Mouse (Mus musculus) stomach, postnatal 0 days (tissue): ENCODE measurements around the gene Nccrp1. TPM values are rescaled to one million over a fixed set of nuclear protein-coding genes. Genes with fewer than 3 reads are reported as not detected.
"Not testable (repeated sequence)": the region's sequence is repeated elsewhere in the genome, so short reads cannot be mapped to it uniquely, and the experiment has no call there.

Experiments
- ATAC-seq: fragments of 200-750 bp; cut with Nextera tagmentation; 2 replicates; pipeline ENCODE4 v1.8.0; 2017; ENCODE audit not compliant: low FRiP score, low TSS enrichment
- DNase-seq: peaks from one replicate; pipeline ENCODE4 v3.0.0-alpha.2; 2016; ENCODE audit warnings: low spot score
- H3K27ac ChIP-seq: fragments of 300-500 bp; sonication (generic); replicated peaks from 2 replicates; pipeline ENCODE4 v1.5.1; 2014; ENCODE audit warnings: mild to moderate bottlenecking, control low read depth
- H3K27me3 ChIP-seq: fragments of 300-500 bp; sonication (generic); 2 replicates; pipeline ENCODE4 v1.6.1; 2014; ENCODE audit warnings: low read length; ENCODE audit not compliant: control insufficient read depth, insufficient read depth
- H3K36me3 ChIP-seq: fragments of 300-500 bp; sonication (generic); 2 replicates; pipeline ENCODE4 v1.6.1; 2014; ENCODE audit warnings: low read length, mixed read lengths; ENCODE audit not compliant: control insufficient read depth, insufficient read depth
- H3K4me1 ChIP-seq: fragments of 300-500 bp; sonication (generic); replicated peaks from 2 replicates; pipeline ENCODE4 v1.6.1; 2014; ENCODE audit warnings: antibody characterized with exemption; ENCODE audit not compliant: control insufficient read depth, insufficient read depth
- H3K4me2 ChIP-seq: fragments of 300-500 bp; sonication (generic); replicated peaks from 2 replicates; pipeline ENCODE4 v1.6.1; 2014; ENCODE audit warnings: low read depth, mild to moderate bottlenecking, control low read depth, moderate library complexity
- H3K4me3 ChIP-seq: fragments of 300-500 bp; sonication (generic); 2 replicates; pipeline ENCODE4 v1.5.1; 2014; ENCODE audit warnings: low read depth, low read length, control low read depth
- H3K9ac ChIP-seq: fragments of 300-500 bp; sonication (generic); 2 replicates; pipeline ENCODE4 v1.6.1; 2014; ENCODE audit warnings: mild to moderate bottlenecking, low read length, control low read depth, mixed read lengths
- H3K9me3 ChIP-seq: fragments of 300-500 bp; sonication (generic); 2 replicates; pipeline ENCODE4 v1.6.1; 2016; ENCODE audit warnings: low read length; ENCODE audit not compliant: control insufficient read depth
- CTCF ChIP-seq: IDR thresholded peaks from 2 replicates; pipeline ENCODE4 v1.5.1; 2016; ENCODE audit warnings: antibody characterized with exemption, low read depth, mild to moderate bottlenecking, moderate library complexity
- EP300 ChIP-seq: optimal IDR thresholded peaks from 2 replicates; pipeline ENCODE3; 2016; ENCODE audit warnings: antibody characterized with exemption
- WGBS: fragments of 180-500 bp; shearing (Covaris S2); extraction: QIAGEN DNeasy Blood & Tissue Kit; methylation state at CpG from one replicate; pipeline ENCODE4 v1.1.7; 2014; 5-methylcytosine and 5-hydroxymethylcytosine counted together
- polyA plus RNA-seq: library from polyadenylated mRNA; unstranded; fragments of >200 nt; fragmentation: Nextera tagmentation; extraction: Ambion mirVana; gene quantifications from 2 replicates; pipeline ENCODE4 v1.2.1, GENCODE M21; 2015

Gene Nccrp1
- polyA plus RNA-seq, 1 experiment from 2014 or later, result 20.1 TPM

DNA sequence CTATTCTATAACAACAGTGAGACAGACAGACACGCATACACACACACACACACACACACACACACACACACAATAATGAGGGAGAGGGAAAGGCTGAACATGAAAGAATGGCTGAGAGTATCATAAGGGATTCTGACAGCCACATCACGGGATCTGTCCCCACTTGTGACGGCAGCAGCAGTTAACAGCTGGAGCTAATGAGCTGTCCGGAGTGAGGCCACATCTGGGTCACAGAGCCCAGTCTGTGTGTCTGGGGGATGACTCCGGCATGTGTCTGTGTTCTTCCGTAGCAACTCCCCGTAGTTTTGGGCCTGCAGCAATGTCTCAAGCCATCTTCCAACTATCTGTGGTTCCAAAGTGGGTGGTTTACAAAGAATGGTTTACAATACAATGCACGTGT, 15.0 kb downstream of the Nccrp1 start:
- H3K27ac ChIP-seq, result no peak overlapping the region
- H3K4me1 ChIP-seq, result no peaks in the 10 kb centered on the region
- no peak overlapping the region for H3K4me2 ChIP-seq
- no peaks in the 10 kb centered on the region for H3K9me3 ChIP-seq
- H3K27me3 ChIP-seq, result no peaks in the 10 kb centered on the region
- no peak overlapping the region for H3K9ac ChIP-seq
- H3K4me3 ChIP-seq, result no peak overlapping the region
- DNase-seq (no peak), ATAC-seq (no peak)
- 69% methylated on average over 8 of the region's 8 CpGs for WGBS
- H3K36me3 ChIP-seq, result no peaks in the 10 kb centered on the region
- TF ChIP-seq CTCF (no peak), EP300 (no peak)

DNA sequence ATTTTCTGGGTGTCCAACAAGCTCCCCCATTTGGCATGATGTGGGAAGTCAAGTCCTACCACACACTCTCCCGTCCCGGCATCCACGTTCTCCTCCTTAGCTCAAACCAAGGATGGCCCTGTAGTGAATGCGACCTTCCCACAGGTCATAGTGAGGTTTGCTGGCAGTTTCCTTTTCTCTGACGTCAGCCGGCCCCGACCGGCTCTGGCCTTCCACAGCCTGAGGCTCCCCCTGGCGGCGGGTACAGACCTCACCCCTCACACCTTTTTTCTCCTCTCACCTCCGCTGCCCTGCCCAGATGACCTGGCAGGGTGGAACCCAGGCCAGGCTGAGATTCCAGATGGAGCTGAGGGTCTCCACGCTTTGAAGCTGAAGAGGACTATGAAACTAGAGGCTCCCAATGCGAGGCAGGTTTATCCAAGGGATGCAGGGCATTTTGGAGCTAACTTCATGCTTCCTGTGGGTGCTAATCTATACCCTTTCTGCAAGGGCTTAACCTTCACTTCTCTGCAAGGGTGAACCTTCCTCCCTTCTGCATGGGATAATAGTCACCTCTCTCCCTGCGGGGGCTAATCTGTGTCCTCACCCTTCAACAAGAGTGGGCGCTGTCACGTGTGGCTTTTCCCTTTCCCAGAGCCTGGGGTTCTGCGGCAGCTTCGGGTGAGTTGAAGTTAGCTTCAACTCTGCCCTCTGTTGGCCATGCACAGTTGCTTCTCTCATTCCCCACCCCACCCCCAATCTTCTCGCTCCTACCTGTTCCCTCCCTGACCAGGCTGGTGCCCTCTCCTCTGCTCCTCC, 18.9 kb downstream of the Nccrp1 start:
- Histone ChIP-seq H3K4me2 (no peak overlapping the region), H3K4me3 (no peak overlapping the region), H3K27ac (no peak overlapping the region), H3K27me3 (no peaks in the 10 kb centered on the region), H3K4me1 (no peaks in the 10 kb centered on the region), H3K9ac (no peak overlapping the region), H3K36me3 (no peaks in the 10 kb centered on the region), H3K9me3 (no peaks in the 10 kb centered on the region)
- ATAC-seq, result peak; percentile 85
- TF ChIP-seq EP300 (no peak), CTCF (peak; percentile 92)
- peak; percentile 89 for DNase-seq
- 5% methylated on average over 19 of the region's 19 CpGs for WGBS

DNA sequence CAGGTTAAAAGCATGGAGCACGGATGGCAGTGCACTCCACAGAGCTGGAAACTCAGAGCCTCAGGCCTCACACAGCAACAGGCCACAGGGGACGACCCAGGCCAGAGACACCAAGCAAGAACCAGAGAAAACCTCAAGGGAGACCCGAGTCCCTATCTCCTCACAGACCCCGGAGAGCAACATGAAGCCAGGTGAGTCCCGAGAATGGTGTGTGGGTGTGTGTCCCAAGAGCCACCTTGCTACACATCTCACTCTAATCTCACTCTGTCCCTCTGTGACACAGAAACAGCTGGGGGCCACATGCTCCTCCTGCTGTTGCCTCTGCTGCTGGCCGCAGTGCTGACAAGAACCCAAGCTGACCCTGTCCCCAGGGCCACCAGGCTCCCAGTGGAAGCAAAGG, 24.5 kb downstream of the Nccrp1 start, which contains the start of gene Ifnl3:
TSS of gene Ifnl3 (plus strand) at position 301 of the 400 bp plus-strand sequence.
- H3K9ac ChIP-seq, ATAC-seq, DNase-seq, H3K4me2 ChIP-seq, H3K27me3 ChIP-seq, H3K9me3 ChIP-seq, H3K4me1 ChIP-seq, H3K4me3 ChIP-seq, H3K36me3 ChIP-seq, H3K27ac ChIP-seq: not testable (repeated sequence)
- WGBS, result 66% methylated on average over 5 of the region's 6 CpGs

DNA sequence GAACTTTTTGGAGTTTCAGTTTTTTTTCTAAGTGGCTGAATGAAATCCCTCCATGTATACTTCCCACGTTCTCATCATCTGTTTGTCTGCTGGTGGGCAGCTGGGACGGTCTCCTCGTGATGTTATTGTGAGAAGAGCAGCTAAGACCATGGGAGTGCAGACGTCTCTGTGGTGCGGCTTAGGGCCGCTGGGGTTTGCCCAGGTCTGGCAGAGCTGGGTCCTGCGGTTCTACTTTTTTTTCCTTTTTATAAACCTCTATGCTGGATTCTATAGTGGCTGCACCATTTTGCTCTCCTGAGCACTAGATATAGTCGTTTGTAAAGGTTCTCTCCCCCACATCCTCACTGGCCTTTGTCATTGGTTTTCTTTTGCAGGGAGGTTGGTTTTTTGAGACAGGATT, 35.6 kb downstream of the Nccrp1 start:
- Histone ChIP-seq H3K9ac (no peak overlapping the region), H3K4me2 (no peak overlapping the region), H3K27me3 (no peaks in the 10 kb centered on the region), H3K4me1 (no peaks in the 10 kb centered on the region), H3K36me3 (no peaks in the 10 kb centered on the region), H3K27ac (no peak overlapping the region), H3K9me3 (no peaks in the 10 kb centered on the region), H3K4me3 (no peak overlapping the region)
- no peak for ATAC-seq
- TF ChIP-seq EP300 (no peak), CTCF (no peak)
- DNase-seq, result no peak
- WGBS, result 69% methylated on average over 8 of the region's 8 CpGs

DNA sequence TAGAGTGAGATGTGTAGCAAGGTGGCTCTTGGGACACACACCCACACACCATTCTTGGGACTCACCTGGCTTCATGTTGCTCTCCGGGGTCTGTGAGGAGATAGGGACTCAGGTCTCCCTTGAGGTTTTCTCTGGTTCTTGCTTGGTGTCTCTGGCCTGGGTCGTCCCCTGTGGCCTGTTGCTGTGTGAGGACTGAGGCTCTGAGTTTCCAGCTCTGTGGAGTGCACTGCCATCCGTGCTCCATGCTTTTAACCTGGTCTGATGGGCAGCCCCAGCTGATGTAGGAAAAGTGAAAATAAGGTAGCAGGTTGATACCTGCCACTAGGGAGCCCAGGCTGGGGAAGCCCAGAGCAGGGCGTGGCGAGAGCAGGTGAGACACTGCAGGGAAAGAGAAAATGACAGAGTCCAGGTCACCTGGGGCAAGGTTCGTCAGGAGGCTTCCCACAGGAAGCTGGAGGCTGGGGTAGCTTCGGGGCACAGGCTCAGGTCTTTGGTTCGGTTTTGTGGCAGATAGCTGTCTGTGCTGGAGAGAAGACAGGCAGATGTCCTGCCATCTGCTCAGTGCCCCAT, 36.6 kb downstream of the Nccrp1 start, which contains the start of gene Ifnl2:
TSS of gene Ifnl2 (minus strand) at position 51 of the 570 bp plus-strand sequence.
- not testable (repeated sequence) for H3K9ac ChIP-seq, H3K4me1 ChIP-seq, H3K9me3 ChIP-seq, H3K4me3 ChIP-seq, H3K27ac ChIP-seq, ATAC-seq, H3K4me2 ChIP-seq, H3K27me3 ChIP-seq, H3K36me3 ChIP-seq, DNase-seq
- WGBS, result 44% methylated on average over 8 of the region's 8 CpGs

DNA sequence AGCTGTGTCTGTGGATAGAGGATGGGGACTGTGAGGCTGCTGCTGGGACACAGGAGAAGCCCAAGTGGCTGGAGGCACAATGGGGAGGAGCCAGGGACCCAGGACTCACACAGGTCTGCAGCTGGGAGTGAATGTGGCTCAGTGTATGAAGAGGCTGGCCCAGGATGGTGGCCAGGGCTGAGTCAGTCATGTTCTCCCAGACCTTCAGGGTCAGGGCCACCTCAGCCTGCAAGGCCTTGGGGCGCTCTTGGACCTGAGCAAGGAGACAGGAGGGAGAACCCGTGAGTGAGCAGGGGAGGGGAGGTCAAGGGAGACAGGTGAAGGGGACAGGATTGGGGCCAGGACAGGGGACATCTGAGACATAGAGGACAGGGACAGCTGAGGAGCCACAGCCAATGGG, 37.9 kb downstream of the Nccrp1 start:
- not testable (repeated sequence) for H3K36me3 ChIP-seq, H3K27me3 ChIP-seq, H3K4me2 ChIP-seq, H3K27ac ChIP-seq, H3K4me1 ChIP-seq, H3K4me3 ChIP-seq, DNase-seq, H3K9ac ChIP-seq, H3K9me3 ChIP-seq
- 0 out of 2 replicates have a peak, but pooled peaks have one; percentile 24 for ATAC-seq
- 94% methylated on average over 2 of the region's 2 CpGs for WGBS
